Mouse (Mus musculus) cerebellum, adult 2 months (tissue): ENCODE results near the gene Zp1. TPM values are rescaled to one million over a fixed set of nuclear protein-coding genes. Genes with fewer than 3 reads are reported as not detected.
A peak's percentile ranks its signal among the peaks of the same experiment; 100 is the strongest.

Source experiments
- DNase-seq, 2 experiments: peaks; one replicate each; pipeline ENCODE4 v3.0.0; 2021
- H3K27ac ChIP-seq: fragments of 200-500 bp; 2 replicates; pipeline ENCODE4 v1.5.1; 2012; ENCODE audit warnings: low read length, control low read depth, inconsistent platforms; ENCODE audit not compliant: insufficient read depth
- H3K27me3 ChIP-seq: fragments of 200-500 bp; 2 replicates; pipeline ENCODE4 v1.6.1; 2012; ENCODE audit warnings: inconsistent platforms, mild to moderate bottlenecking, low read length, moderate library complexity; ENCODE audit not compliant: control insufficient read depth, insufficient read depth
- H3K4me1 ChIP-seq: fragments of 200-500 bp; 2 replicates; pipeline ENCODE4 v1.6.1; 2011; ENCODE audit warnings: low read length; ENCODE audit not compliant: control insufficient read depth, insufficient read depth
- H3K4me3 ChIP-seq: fragments of 200-500 bp; replicated peaks from 2 replicates; pipeline ENCODE3; 2011; ENCODE audit warnings: mild to moderate bottlenecking, low read depth, low read length, control low read depth; ENCODE audit not compliant: insufficient read depth
- CTCF ChIP-seq: fragments of 200-500 bp; IDR thresholded peaks from 2 replicates; pipeline ENCODE4 v1.5.1; 2011; ENCODE audit warnings: low read depth, mild to moderate bottlenecking, control low read depth, low read length, moderate library complexity, borderline replicate concordance; ENCODE audit not compliant: insufficient read depth
- POLR2A ChIP-seq: fragments of 200-500 bp; IDR thresholded peaks from 2 replicates; pipeline ENCODE4 v1.6.1; 2011; ENCODE audit warnings: low read length, control low read depth, borderline replicate concordance; ENCODE audit not compliant: insufficient read depth
- WGBS: fragments of 180-500 bp; shearing (Covaris S2); methylation state at CpG from one replicate; pipeline ENCODE4 v1.1.7; 2018; 5-methylcytosine and 5-hydroxymethylcytosine counted together
- polyA plus RNA-seq: library from polyadenylated mRNA; depleted of rRNA; stranded (reverse); fragments of >200 nt; gene quantifications from 2 replicates; pipeline ENCODE4 v1.2.3, GENCODE M21; 2012

The Zp1 gene
- polyA plus RNA-seq, 1 experiment, result not detected

GRCm38 (mm10) chr19:10901046-10901445 is 19.4 kb downstream of the Zp1 start:
- DNase-seq, result no peak
- no peak overlapping the region for H3K27ac ChIP-seq
- no peak overlapping the region for H3K4me3 ChIP-seq
- 91% methylated on average over 5 of the region's 5 CpGs for WGBS
- TF ChIP-seq CTCF, result no peak
- TF ChIP-seq POLR2A, result no peak
- H3K27me3 ChIP-seq, result no peaks in the 10 kb centered on the region
- H3K4me1 ChIP-seq, result peaks cover 5% of the 10 kb centered on the region

- Histone ChIP-seq H3K27ac (no peak overlapping the region), H3K27me3 (no peaks in the 10 kb centered on the region), H3K4me1 (peaks cover 5% of the 10 kb centered on the region), H3K4me3 (no peak overlapping the region)
- TF ChIP-seq CTCF (no peak), POLR2A (no peak)
- WGBS, result 8% methylated on average over 6 of the region's 6 CpGs
- peak in 1 of 2 experiments; percentile 26 for DNase-seq
These were observed 20.1 kb downstream of the Zp1 start for GRCm38 (mm10) chr19:10900315-10900714.

- H3K4me1 ChIP-seq, result peaks cover 5% of the 10 kb centered on the region
- 67% methylated on average over 8 of the region's 8 CpGs for WGBS
- DNase-seq, result no peak
- no peak overlapping the region for H3K27ac ChIP-seq
- no peak for TF ChIP-seq POLR2A
- no peak for TF ChIP-seq CTCF
- H3K4me3 ChIP-seq, result no peak overlapping the region
- H3K27me3 ChIP-seq, result no peaks in the 10 kb centered on the region
These were observed 22.9 kb downstream of the Zp1 start for GRCm38 (mm10) chr19:10897491-10897890.

GRCm38 (mm10) chr19:10896849-10897248 is 23.6 kb downstream of the Zp1 start:
- H3K4me1 ChIP-seq, result peaks cover 5% of the 10 kb centered on the region
- H3K4me3 ChIP-seq, result no peak overlapping the region
- no peaks in the 10 kb centered on the region for H3K27me3 ChIP-seq
- no peak overlapping the region for H3K27ac ChIP-seq
- WGBS, result 61% methylated on average over 7 of the region's 7 CpGs
- TF ChIP-seq POLR2A (no peak), CTCF (no peak)
- DNase-seq, result no peak

- no peak for DNase-seq
- H3K4me3 ChIP-seq, result peak overlapping the region; percentile 76
- H3K4me1 ChIP-seq, result peaks cover 5% of the 10 kb centered on the region
- no peak overlapping the region for H3K27ac ChIP-seq
- no peak for TF ChIP-seq CTCF
- TF ChIP-seq POLR2A, result no peak
- H3K27me3 ChIP-seq, result no peaks in the 10 kb centered on the region
- WGBS, result 1% methylated on average over 16 of the region's 16 CpGs
These were observed 24.7 kb downstream of the Zp1 start for GRCm38 (mm10) chr19:10895708-10896107.

GRCm38 (mm10) chr19:10895016-10895528 is 25.4 kb downstream of the Zp1 start, which contains the start of gene Prpf19:
Gene Prpf19 (plus strand): TSS chr19:10895231.
- H3K4me1 ChIP-seq, result peaks cover 5% of the 10 kb centered on the region; the same call in 1 of the 2 replicates
- H3K27me3 ChIP-seq, result no peaks in the 10 kb centered on the region
- peak within 1 kb of the TSS; percentile 22; the same call in 1 of the 2 replicates for H3K27ac ChIP-seq
- peak; percentile 98 to 99 for DNase-seq
- under 1% methylated on average over 43 of the region's 43 CpGs for WGBS
- peak; percentile 87 for TF ChIP-seq POLR2A
- no peak for TF ChIP-seq CTCF
- peak within 1 kb of the TSS; percentile 76 for H3K4me3 ChIP-seq

- Histone ChIP-seq H3K27me3 (no peaks in the 10 kb centered on the region), H3K4me1 (peaks cover 1% of the 10 kb centered on the region; the same call in 1 of the 2 replicates), H3K4me3 (no peak overlapping the region), H3K27ac (no peak overlapping the region)
- TF ChIP-seq POLR2A, result no peak
- no peak for TF ChIP-seq CTCF
- DNase-seq, result no peak
- 86% methylated on average over 3 of the region's 3 CpGs for WGBS
These were observed 28.2 kb downstream of the Zp1 start for GRCm38 (mm10) chr19:10892201-10892600.

GRCm38 (mm10) chr19:10881426-10882154 is 38.8 kb downstream of the Zp1 start, which contains the start of gene Tmem109:
Gene Tmem109 (minus strand): TSS chr19:10882001.
- Histone ChIP-seq H3K27me3 (no peaks in the 10 kb centered on the region), H3K4me1 (peaks cover 27% of the 10 kb centered on the region), H3K27ac (peak within 1 kb of the TSS; percentile 88), H3K4me3 (peak within 1 kb of the TSS; percentile 89)
- under 1% methylated on average over 49 of the region's 49 CpGs for WGBS
- peak; percentile 95 to 96 for DNase-seq
- peak; percentile 18; the same call in 1 of the 2 replicates for TF ChIP-seq CTCF
- TF ChIP-seq POLR2A, result peak; percentile 68; the same call in 1 of the 2 replicates
